Mouse (Mus musculus) liver, embryonic 14.5 days (tissue): ENCODE measurements around the gene Nwd1. TPM values are rescaled to one million over a fixed set of nuclear protein-coding genes. Genes with fewer than 3 reads are reported as not detected.
"Not testable (repeated sequence)": the region's sequence is repeated elsewhere in the genome, so short reads cannot be mapped to it uniquely, and the experiment has no call there.

Experiments used
- ATAC-seq: fragments of 200-750 bp; cut with Nextera tagmentation; 2 replicates; pipeline ENCODE4 v1.8.0; 2017; ENCODE audit warnings: moderate number of reproducible peaks, mild to moderate bottlenecking, moderate library complexity; ENCODE audit not compliant: insufficient read depth
- DNase-seq, 3 experiments: peaks; one replicate each; pipeline ENCODE4 v3.0.0-alpha.2; 2012 to 2013; ENCODE audit warnings: low read depth in 3 of 3, low spot score in 3 of 3
- H3K27ac ChIP-seq: fragments of 300-500 bp; sonication (generic); 2 replicates; pipeline ENCODE4 v1.5.1; 2014; ENCODE audit warnings: moderate library complexity, mild to moderate bottlenecking, control low read depth, inconsistent platforms
- H3K27me3 ChIP-seq: fragments of 300-500 bp; sonication (generic); 2 replicates; pipeline ENCODE4 v1.6.1; 2014; ENCODE audit warnings: mild to moderate bottlenecking, low read length, moderate library complexity; ENCODE audit not compliant: control insufficient read depth, insufficient read depth
- H3K36me3 ChIP-seq: fragments of 300-500 bp; sonication (generic); replicated peaks from 2 replicates; pipeline ENCODE4 v1.6.1; 2014; ENCODE audit warnings: low read depth; ENCODE audit not compliant: control insufficient read depth, insufficient read depth
- H3K4me1 ChIP-seq, 2 experiments: fragments of 200-500 bp in 1 of 2; fragments of 300-500 bp in 1 of 2; sonication (generic) in 1 of 2; replicated peaks; 2 replicates each; pipeline ENCODE4 v1.6.1; 2012 to 2014; ENCODE audit warnings: antibody characterized with exemption in 1 of 2, inconsistent platforms in 1 of 2, low read length in 1 of 2; ENCODE audit not compliant: control insufficient read depth in 2 of 2, insufficient read depth in 2 of 2
- H3K4me2 ChIP-seq: fragments of 300-500 bp; sonication (generic); 2 replicates; pipeline ENCODE4 v1.6.1; 2014; ENCODE audit warnings: low read depth, mild to moderate bottlenecking, control low read depth, moderate library complexity
- H3K4me3 ChIP-seq, 2 experiments: fragments of 200-500 bp in 1 of 2; fragments of 300-500 bp in 1 of 2; sonication (generic) in 1 of 2; 2 replicates each; pipeline ENCODE4 v1.5.1; 2012 to 2014; ENCODE audit warnings: low read depth in 2 of 2, low read length in 2 of 2, mild to moderate bottlenecking in 2 of 2, control low read depth in 1 of 2, inconsistent platforms in 1 of 2, moderate library complexity in 1 of 2; ENCODE audit not compliant: insufficient read depth in 1 of 2
- H3K9ac ChIP-seq: fragments of 300-500 bp; sonication (generic); replicated peaks from 2 replicates; pipeline ENCODE4 v1.6.1; 2014; ENCODE audit warnings: mild to moderate bottlenecking, control low read depth, moderate library complexity
- H3K9me3 ChIP-seq: fragments of 300-500 bp; sonication (generic); 2 replicates; pipeline ENCODE4 v1.6.1; 2016; ENCODE audit warnings: low read length, mixed read lengths; ENCODE audit not compliant: control insufficient read depth
- CTCF ChIP-seq: IDR thresholded peaks from 2 replicates; pipeline ENCODE4 v1.5.1; 2016; ENCODE audit warnings: antibody characterized with exemption, low read depth, control low read depth
- EP300 ChIP-seq: IDR thresholded peaks from 2 replicates; pipeline ENCODE4 v1.6.1; 2016; ENCODE audit warnings: antibody characterized with exemption, low read depth
- WGBS: fragments of 180-500 bp; shearing (Covaris S2); extraction: QIAGEN DNeasy Blood & Tissue Kit; methylation state at CpG from one replicate; pipeline ENCODE4 v1.1.7; 2014; ENCODE audit not compliant: insufficient replicate concordance; 5-methylcytosine and 5-hydroxymethylcytosine counted together
- polyA plus RNA-seq, 2 experiments: library from polyadenylated mRNA; depleted of rRNA in 1 of 2; stranded (reverse) in 1 of 2; unstranded in 1 of 2; fragments of >200 nt; fragmentation: Nextera tagmentation in 1 of 2; extraction: Ambion mirVana in 1 of 2; gene quantifications; 2 replicates each; pipeline versions ENCODE4 v1.2.1 to v1.2.3; 2012 to 2014

Gene Nwd1
- polyA plus RNA-seq, 2 experiments: under 0.01 TPM; not detected in 1

DNA sequence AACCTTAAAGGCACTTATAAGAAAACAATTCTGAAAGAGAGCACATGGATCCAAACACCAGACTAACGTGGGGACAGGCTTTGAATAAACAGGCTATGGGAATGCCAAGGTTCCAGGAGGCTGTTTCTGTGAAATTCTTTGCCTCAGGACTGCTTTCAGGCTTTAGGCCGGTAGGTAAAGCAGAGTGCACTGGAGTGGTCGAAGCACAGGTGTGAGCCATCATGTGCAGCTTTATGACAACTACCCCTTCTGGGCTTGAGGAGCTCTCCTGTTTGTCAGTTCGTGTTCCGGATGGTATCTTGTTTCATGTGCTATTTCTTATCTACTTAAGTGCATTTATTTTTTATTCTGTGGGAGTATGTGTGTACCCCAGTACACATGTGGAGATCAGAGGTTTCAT is 30.8 kb downstream of the Nwd1 start:
- no peak overlapping the region for H3K4me2 ChIP-seq
- H3K27me3 ChIP-seq: no peaks in the 10 kb centered on the region
- no peak overlapping the region for H3K9ac ChIP-seq
- ATAC-seq (no peak), DNase-seq (no peak)
- 57% methylated on average over 5 of the region's 5 CpGs for WGBS
- H3K27ac ChIP-seq: no peak overlapping the region
- no peak overlapping the region for H3K4me3 ChIP-seq
- no peaks in the 10 kb centered on the region for H3K36me3 ChIP-seq
- H3K9me3 ChIP-seq: no peaks in the 10 kb centered on the region
- TF ChIP-seq EP300 (no peak), CTCF (no peak)
- H3K4me1 ChIP-seq: no peaks in the 10 kb centered on the region

GRCm38 (mm10) chr8:72680133-72680532 is 33.6 kb downstream of the Nwd1 start:
- DNase-seq: peak in 1 of 3 experiments; percentile 15
- WGBS: 11% methylated on average over 3 of the region's 3 CpGs
- ATAC-seq: no peak

GRCm38 (mm10) chr8:72682051-72682687 is 35.7 kb downstream of the Nwd1 start:
- ATAC-seq: no peak

More at GRCm38 (mm10) chr8:72680133-72680532, 33.6 kb downstream of the Nwd1 start:
- Histone ChIP-seq H3K4me3 (no peak overlapping the region), H3K27ac (no peak overlapping the region), H3K36me3 (no peaks in the 10 kb centered on the region), H3K4me2 (no peak overlapping the region), H3K27me3 (no peaks in the 10 kb centered on the region), H3K9me3 (no peaks in the 10 kb centered on the region), H3K9ac (no peak overlapping the region), H3K4me1 (peaks cover 0 to 8% of the 10 kb centered on the region in 2 experiments; a peak in 2 of 4 replicates)
- TF ChIP-seq EP300 (no peak), CTCF (peak; percentile 81)

DNA sequence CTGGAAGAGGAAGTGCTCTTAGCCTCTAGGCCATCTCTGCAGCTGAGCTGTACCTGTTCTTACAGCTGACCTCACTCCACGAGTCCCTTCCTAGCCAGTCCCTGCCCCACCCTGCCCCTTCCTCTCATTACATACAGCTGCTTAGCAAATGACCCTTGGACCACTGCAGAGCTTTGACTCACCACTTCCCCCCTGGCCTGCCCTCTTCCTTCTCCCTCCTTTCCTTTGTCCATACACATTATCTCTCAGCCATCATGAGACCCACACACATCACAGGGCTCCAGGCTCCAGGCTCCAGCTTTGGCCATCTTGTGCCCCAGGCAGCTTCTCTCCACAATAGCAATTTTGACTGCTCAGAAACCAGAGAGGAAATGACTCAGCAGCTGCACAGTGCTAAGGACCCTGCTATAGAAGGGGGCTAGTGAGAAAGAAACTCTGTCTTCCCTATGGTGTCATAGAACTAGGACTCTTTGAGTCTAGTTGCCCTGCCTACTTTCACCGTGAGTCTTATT is 36.6 kb downstream of the Nwd1 start:
- Histone ChIP-seq H3K27me3 (no peaks in the 10 kb centered on the region), H3K4me3 (no peak overlapping the region), H3K4me2 (no peak overlapping the region), H3K9ac (no peak overlapping the region), H3K9me3 (no peaks in the 10 kb centered on the region), H3K4me1 (peaks cover 0 to 8% of the 10 kb centered on the region in 2 experiments; a peak in 2 of 4 replicates), H3K27ac (no peak overlapping the region), H3K36me3 (no peaks in the 10 kb centered on the region)
- WGBS: 7% methylated on average over 2 of the region's 2 CpGs
- no peak for DNase-seq
- no peak; the same call in 1 of the 2 replicates for ATAC-seq
- TF ChIP-seq EP300 (no peak), CTCF (no peak)

More at GRCm38 (mm10) chr8:72682051-72682687, 35.7 kb downstream of the Nwd1 start:
- Histone ChIP-seq H3K27me3 (no peaks in the 10 kb centered on the region), H3K4me2 (no peak overlapping the region), H3K9me3 (no peaks in the 10 kb centered on the region), H3K4me1 (peaks cover 0 to 8% of the 10 kb centered on the region in 2 experiments; a peak in 2 of 4 replicates), H3K36me3 (no peaks in the 10 kb centered on the region), H3K27ac (no peak overlapping the region), H3K4me3 (no peak overlapping the region), H3K9ac (no peak overlapping the region)
- 56% methylated on average over 4 of the region's 4 CpGs for WGBS
- DNase-seq: no peak
- TF ChIP-seq CTCF (no peak), EP300 (no peak)

DNA sequence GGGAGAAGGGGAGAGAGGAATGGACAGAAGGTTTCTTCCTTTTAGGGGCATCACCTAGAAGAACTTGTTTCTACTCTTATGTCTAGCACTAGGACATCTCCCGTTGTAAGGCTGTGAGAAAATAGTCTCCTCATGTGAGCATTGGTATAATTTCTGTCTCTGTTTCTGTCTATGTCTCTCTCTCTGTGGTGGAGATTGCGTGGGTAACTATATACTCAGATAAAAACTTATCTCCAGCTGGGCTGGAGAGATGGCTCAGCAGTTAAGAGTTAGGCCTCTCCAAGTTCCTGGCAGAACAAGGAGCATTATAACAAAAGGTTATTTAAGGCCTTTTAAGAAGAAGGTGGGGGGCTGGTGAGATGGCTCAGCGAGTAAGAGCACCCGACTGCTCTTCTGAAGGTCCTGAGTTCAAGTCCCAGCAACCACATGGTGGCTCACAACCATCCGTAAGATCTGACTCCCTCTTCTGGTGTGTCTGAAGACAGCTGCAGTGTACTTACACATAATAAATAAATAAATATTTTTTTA is 37.1 kb downstream of the Nwd1 start:
- not testable (repeated sequence) for H3K36me3 ChIP-seq, H3K4me2 ChIP-seq, H3K4me1 ChIP-seq, H3K27me3 ChIP-seq, DNase-seq, H3K27ac ChIP-seq, H3K9me3 ChIP-seq, ATAC-seq, H3K4me3 ChIP-seq, H3K9ac ChIP-seq
- 55% methylated on average over 5 of the region's 5 CpGs for WGBS
